Mouse (Mus musculus): ENCODE measurements around the gene Hivep1.

GRCm38 (mm10) chr13:42110416-42110815 lies 58.6 kb downstream of the Hivep1 start:
- TF ChIP-seq FLI1 (IDR thresholded peaks at IDR 0.05; ENCODE audit: low read length), result no peak
- TF ChIP-seq GATA1 (IDR thresholded peaks at IDR 0.05; ENCODE audit: borderline replicate concordance, low read length), result no peak

All from megakaryocyte, embryonic 14.5 days (primary cell).